Mouse (Mus musculus) c-Kit-positive CD71-positive TER-119-positive erythroid progenitor cells, embryonic 14.5 days (primary cell): ENCODE measurements at regions not wholly inside any gene's neighbourhood (a gene's known extent, or its start where the extent isn't known, plus 50 kb on each side); places are given as distances from the start of the nearest gene placed in this dataset.

Source experiments
- DNase-seq: peaks from one replicate; pipeline ENCODE4 v3.0.0-alpha.2; 2013; ENCODE audit warnings: low spot score

- no peak for DNase-seq
Observed at GRCm38 (mm10) chr3:137795754-137796315, 68.5 kb upstream of the H2afz start.

DNA sequence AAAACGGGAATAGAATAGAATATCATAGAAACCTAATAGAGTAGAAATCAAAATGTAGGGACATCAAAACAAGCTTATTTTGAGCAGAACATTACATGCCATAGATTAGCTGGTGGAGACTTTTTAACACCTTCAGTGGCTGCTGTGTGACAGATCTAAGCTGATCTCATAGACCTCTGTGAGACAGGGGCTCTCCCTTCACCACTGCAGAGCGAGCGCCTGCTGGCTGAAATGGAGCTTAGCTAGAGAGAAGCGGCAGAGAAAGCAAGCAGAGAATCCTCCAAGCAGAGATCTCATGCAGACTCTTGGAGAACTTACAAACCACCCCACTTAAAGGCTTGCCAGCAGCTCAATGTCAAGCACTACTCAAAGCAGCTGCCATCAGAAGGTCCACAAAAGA is 65.5 kb upstream of the H2afz start:
- no peak for DNase-seq

DNA sequence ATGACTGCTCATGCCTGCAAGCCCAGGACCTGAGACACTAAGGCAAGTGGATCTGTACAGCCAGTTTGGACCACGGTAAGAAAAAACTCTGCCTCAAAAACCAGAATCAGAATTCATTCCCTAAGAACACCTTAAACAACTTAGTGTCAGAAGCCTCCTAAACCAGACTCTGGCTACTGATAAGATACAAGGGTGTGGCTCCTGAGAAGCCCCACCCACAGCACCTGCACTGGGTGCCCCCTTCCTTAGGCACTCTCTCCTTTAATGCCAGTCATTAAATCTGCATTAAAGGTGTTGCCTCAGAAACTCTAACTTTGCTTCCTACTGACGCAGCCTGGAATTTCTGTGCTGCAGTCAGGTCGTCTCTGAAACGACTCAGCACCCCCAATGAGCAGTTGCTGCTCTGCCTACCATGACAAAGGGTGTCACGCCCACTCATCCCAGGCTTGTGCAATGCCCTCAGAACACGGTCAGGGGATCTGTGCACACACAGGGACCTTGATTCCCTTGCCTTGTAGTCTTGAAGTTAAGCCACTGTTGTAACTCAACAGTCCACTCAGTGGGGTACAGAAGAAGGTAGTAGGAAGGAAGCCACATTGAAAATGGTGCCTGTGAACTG is 62.8 kb upstream of the H2afz start:
- DNase-seq: no peak

DNA sequence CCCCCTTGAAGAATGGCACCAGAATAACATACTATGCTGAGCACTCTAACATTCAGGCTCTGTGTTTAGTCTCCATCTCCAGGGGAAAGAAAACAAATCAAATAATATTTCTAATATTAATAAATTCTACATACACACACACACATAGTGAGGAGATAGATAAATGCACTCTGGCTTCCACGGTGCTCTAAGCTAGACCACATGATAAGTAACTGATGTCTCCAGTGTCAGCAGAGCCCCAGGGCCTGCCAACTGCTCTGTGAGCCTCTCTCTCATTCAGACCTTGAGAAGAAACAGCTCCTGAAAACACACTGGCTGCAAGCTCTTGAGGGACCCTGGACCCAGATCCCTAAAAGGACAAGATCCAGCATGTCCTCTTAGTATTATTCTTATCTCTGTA is 56.9 kb upstream of the H2afz start:
- DNase-seq: no peak

GRCm38 (mm10) chr3:137807913-137808684 is 56.2 kb upstream of the H2afz start:
- DNase-seq: no peak

DNA sequence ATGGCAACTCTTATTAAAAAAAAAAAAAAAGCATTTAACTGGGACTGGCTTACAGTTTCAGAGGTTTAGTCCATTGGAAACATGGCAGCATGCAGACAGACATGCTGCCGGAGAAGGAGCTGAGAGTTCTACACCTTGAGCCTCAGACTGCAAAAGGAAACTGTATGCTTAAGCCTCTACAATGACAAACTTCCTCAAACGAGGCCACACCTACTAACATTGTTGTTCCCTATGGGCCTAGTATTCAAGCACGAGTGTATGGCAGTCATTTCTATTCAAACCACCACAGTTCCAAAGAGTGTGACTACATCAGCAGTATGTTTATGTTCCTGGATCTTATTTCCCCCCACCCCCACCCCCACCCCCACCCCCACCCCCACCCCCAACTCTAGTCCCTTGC is 54.2 kb upstream of the H2afz start:
- DNase-seq: no peak
